Mouse (Mus musculus): ENCODE results near the gene H2al1a.

The H2al1a gene

DNA sequence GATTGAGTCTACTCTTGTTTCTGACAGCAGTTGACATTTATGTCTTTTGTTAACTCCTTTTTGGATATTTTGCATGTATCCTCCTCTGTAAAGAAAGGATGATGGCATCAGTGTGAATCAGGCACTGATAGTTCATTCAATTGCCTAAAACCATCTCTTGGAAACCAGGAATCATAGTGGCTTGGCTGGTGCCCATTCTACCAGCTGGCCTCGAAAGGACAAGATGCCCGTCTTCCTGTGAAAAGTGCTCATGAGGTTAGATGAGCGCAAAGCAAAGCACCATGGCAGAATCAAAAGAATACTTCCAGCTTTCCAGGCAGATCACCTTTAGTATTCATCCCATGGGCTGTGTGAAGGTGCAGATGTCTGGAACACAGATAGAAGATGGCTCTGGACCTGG is 47.7 kb downstream of the H2al1a start:
- no peak for DNase-seq
